7 mouse cellular contexts compared by ENCODE assay signal in genomic region chr13:113613341-113613740, GRCm38 (mm10). TPM values are rescaled to one million over a fixed set of nuclear protein-coding genes. Genes with fewer than 3 reads are reported as not detected.
A peak's percentile ranks its signal among the peaks of the same experiment; 100 is the strongest.
DNase-seq lines count a peak whose midpoint lies in the region; ATAC-seq lines count a peak whose summit lies in the region.

No protein-coding gene starts in this region.

- ATAC-seq in forebrain, embryonic 16.5 days = no peak
- ATAC-seq in liver, embryonic 12.5 days = no peak

- no peaks in the 10 kb centered on the region for H3K9me3 ChIP-seq in forebrain, embryonic 16.5 days (ENCODE audit: control insufficient read depth, low read length)
- no peaks in the 10 kb centered on the region for H3K9me3 ChIP-seq in liver, embryonic 12.5 days (replicated peaks)

- H3K9ac ChIP-seq in forebrain, embryonic 16.5 days (replicated peaks; ENCODE audit: low read depth, low read length) = no peak overlapping the region
- H3K9ac ChIP-seq in liver, embryonic 12.5 days = no peak overlapping the region

- 34% methylated on average over 12 of the region's 12 CpGs for WGBS in forebrain, embryonic 16.5 days
- 49% methylated on average over 12 of the region's 12 CpGs for WGBS in liver, embryonic 12.5 days (ENCODE audit: insufficient replicate concordance)

- peak overlapping the region; percentile 35 for H3K4me2 ChIP-seq in forebrain, embryonic 16.5 days (ENCODE audit: low read length)
- peak overlapping the region; percentile 99 for H3K4me2 ChIP-seq in liver, embryonic 12.5 days

- no peaks in the 10 kb centered on the region for H3K27me3 ChIP-seq in forebrain, embryonic 16.5 days (replicated peaks; ENCODE audit: control insufficient read depth, insufficient read depth, low read length)
- peaks cover 15% of the 10 kb centered on the region for H3K27me3 ChIP-seq in liver, embryonic 12.5 days (replicated peaks)

- H3K4me1 ChIP-seq in forebrain, embryonic 16.5 days (replicated peaks; ENCODE audit: control insufficient read depth, insufficient read depth, low read length) = peaks cover 60% of the 10 kb centered on the region
- H3K4me1 ChIP-seq in liver, embryonic 12.5 days = peaks cover 97% of the 10 kb centered on the region

- H3K4me3 ChIP-seq in forebrain, embryonic 16.5 days (replicated peaks; ENCODE audit: low read length) = peak overlapping the region; percentile 3; the same call in 1 of the 2 replicates
- 0 out of 2 replicates have a peak overlapping the region, but pooled peaks have one; percentile 7 for H3K4me3 ChIP-seq in liver, embryonic 12.5 days

- DNase-seq in thymus, postnatal 4 days = peak; percentile 11
- no peak for DNase-seq in thymus, adult 18-20 months
- no peak for DNase-seq in MN1 (ENCODE audit: low spot score)
- no peak for DNase-seq in adrenal gland, postnatal 4 days (ENCODE audit: low spot score in 2 of 2)
- no peak for DNase-seq in adrenal gland, postnatal 10 days

- no peaks in the 10 kb centered on the region for H3K36me3 ChIP-seq in forebrain, embryonic 16.5 days (ENCODE audit: control insufficient read depth, insufficient read depth)
- peaks cover 27% of the 10 kb centered on the region for H3K36me3 ChIP-seq in liver, embryonic 12.5 days

- H3K27ac ChIP-seq in forebrain, embryonic 16.5 days (ENCODE audit: low read length) = no peak overlapping the region
- H3K27ac ChIP-seq in liver, embryonic 12.5 days = no peak overlapping the region

RNA-seq across cellular contexts. Expression of gene Snx18, which starts 5.0 kb away (rescaled TPM):
- polyA plus RNA-seq in forebrain, embryonic 16.5 days (2015; fragmentation: Nextera tagmentation; extraction: Ambion mirVana) = 8.4 and 10.9 TPM in 2 replicates
- polyA plus RNA-seq in liver, embryonic 12.5 days (2016; fragmentation: Nextera tagmentation; extraction: Ambion mirVana) = 12.3 and 12.8 TPM in 2 replicates
- total RNA-seq in adrenal gland, postnatal 4 days (2021) = 10 to 100 TPM; 34.6 to 34.8 TPM
- total RNA-seq in adrenal gland, postnatal 10 days (2021) = 10 to 100 TPM; 30.1 to 30.6 TPM

RNA-seq across cellular contexts. Expression of gene Hspb3, which starts 50.1 kb away (rescaled TPM):
- 1.1 and 1.4 TPM in 2 replicates for polyA plus RNA-seq in forebrain, embryonic 16.5 days (2015; fragmentation: Nextera tagmentation; extraction: Ambion mirVana)
- 0.15 and 0.18 TPM in 2 replicates for polyA plus RNA-seq in liver, embryonic 12.5 days (2016; fragmentation: Nextera tagmentation; extraction: Ambion mirVana)
- total RNA-seq in adrenal gland, postnatal 4 days (2021) = 1 to 10 TPM in 1 of 2 experiments, under 1 TPM in 1; 0.92 to 1.8 TPM
- total RNA-seq in adrenal gland, postnatal 10 days (2021) = 1 to 10 TPM; 2.0 to 7.1 TPM
